Mouse (Mus musculus) heart, adult 2 months (tissue): Measurements from ENCODE around the gene Nrxn3. TPM values are rescaled to one million over a fixed set of nuclear protein-coding genes. Genes with fewer than 3 reads are reported as not detected.

ENCODE experiments used
- DNase-seq, 2 experiments: peaks; one replicate each; pipeline ENCODE4 v3.0.0; 2021
- H3K27ac ChIP-seq: fragments of 200-600 bp; 2 replicates; pipeline ENCODE4 v1.8.1; 2022
- H3K27me3 ChIP-seq: fragments of 200-500 bp; 2 replicates; pipeline ENCODE4 v1.6.1; 2012; ENCODE audit warnings: mild to moderate bottlenecking, low read length, inconsistent platforms, mixed read lengths; ENCODE audit not compliant: control insufficient read depth, insufficient read depth
- H3K36me3 ChIP-seq: fragments of 200-500 bp; 2 replicates; pipeline ENCODE4 v1.6.1; 2012; ENCODE audit warnings: low read length, inconsistent platforms; ENCODE audit not compliant: control insufficient read depth, insufficient read depth
- H3K4me1 ChIP-seq: fragments of 200-500 bp; 2 replicates; pipeline ENCODE4 v1.6.1; 2011; ENCODE audit warnings: low read length; ENCODE audit not compliant: control insufficient read depth, insufficient read depth
- H3K4me3 ChIP-seq: fragments of 200-600 bp; 2 replicates; pipeline ENCODE4 v1.8.1; 2022
- H3K79me2 ChIP-seq: fragments of 200-500 bp; replicated peaks from 2 replicates; pipeline ENCODE4 v1.6.1; 2012; ENCODE audit warnings: mild to moderate bottlenecking, inconsistent platforms, low read length, moderate library complexity, mixed read lengths; ENCODE audit not compliant: control insufficient read depth, insufficient read depth
- H3K9ac ChIP-seq: fragments of 200-500 bp; 2 replicates; pipeline ENCODE4 v1.6.1; 2012; ENCODE audit warnings: low read depth, mild to moderate bottlenecking, control low read depth, inconsistent platforms, low read length, mixed read lengths
- CTCF ChIP-seq: fragments of 200-600 bp; IDR thresholded peaks from 2 replicates; pipeline ENCODE4 v1.8.1; 2022; ENCODE audit warnings: antibody characterized with exemption, mild to moderate bottlenecking, moderate library complexity
- EP300 ChIP-seq: fragments of 200-500 bp; IDR thresholded peaks from 2 replicates; pipeline ENCODE4 v1.6.1; 2011; ENCODE audit warnings: low read depth, low read length, control low read depth; ENCODE audit not compliant: insufficient read depth
- POLR2A ChIP-seq: fragments of 200-500 bp; IDR thresholded peaks from 2 replicates; pipeline ENCODE4 v1.6.1; 2011; ENCODE audit warnings: mild to moderate bottlenecking, low read depth, low read length, control low read depth; ENCODE audit not compliant: insufficient read depth
- WGBS: fragments of 180-500 bp; shearing (Covaris S2); methylation state at CpG from one replicate; pipeline ENCODE4 v1.1.7; 2018; 5-methylcytosine and 5-hydroxymethylcytosine counted together
- intact Hi-C: fragments of 180-260 bp; cut with DNase I; formaldehyde crosslinking; loops from one replicate; pipeline ENCODE4 v1.15.1; 2025
- polyA plus RNA-seq: library from polyadenylated mRNA; depleted of rRNA; stranded (reverse); fragments of >200 nt; gene quantifications from 2 replicates; pipeline ENCODE4 v1.2.3, GENCODE M21; 2012
- total RNA-seq, 2 experiments: library from RNA; stranded (reverse); gene quantifications; 2 replicates each; pipeline ENCODE4 v1.2.3; 2021

The Nrxn3 gene
- total and polyA plus RNA-seq, 3 experiments, result 0.18 to 0.31 TPM; not detected in 1

GRCm38 (mm10) chr12:89049279-89049678 lies 326.6 kb downstream of the Nrxn3 start:
- WGBS, result 14% methylated on average over 3 of the region's 3 CpGs
- Histone ChIP-seq H3K4me3 (no peak overlapping the region), H3K27ac (no peak overlapping the region), H3K27me3 (no peaks in the 10 kb centered on the region), H3K79me2 (no peaks in the 10 kb centered on the region), H3K4me1 (no peaks in the 10 kb centered on the region), H3K36me3 (no peaks in the 10 kb centered on the region), H3K9ac (no peak overlapping the region)
- TF ChIP-seq CTCF, result no peak
- TF ChIP-seq EP300, result no peak
- no peak for DNase-seq
- intact Hi-C loops, result no loop called here

- no peak overlapping the region for H3K4me3 ChIP-seq
- H3K36me3 ChIP-seq, result no peaks in the 10 kb centered on the region
- no peaks in the 10 kb centered on the region for H3K4me1 ChIP-seq
- TF ChIP-seq POLR2A, result no peak
- TF ChIP-seq CTCF, result no peak
- TF ChIP-seq EP300, result no peak
- H3K79me2 ChIP-seq, result no peaks in the 10 kb centered on the region
- no peak overlapping the region for H3K9ac ChIP-seq
- H3K27ac ChIP-seq, result no peak overlapping the region
- no peak for DNase-seq
- H3K27me3 ChIP-seq, result no peaks in the 10 kb centered on the region
- intact Hi-C loops, result no loop called here
These were observed 327.0 kb downstream of the Nrxn3 start for GRCm38 (mm10) chr12:89049686-89050085.

- no peak overlapping the region for H3K27ac ChIP-seq
- H3K4me3 ChIP-seq, result no peak overlapping the region
- DNase-seq, result no peak
- no peaks in the 10 kb centered on the region for H3K36me3 ChIP-seq
- no peak overlapping the region for H3K9ac ChIP-seq
- intact Hi-C loops, result no loop called here
- H3K79me2 ChIP-seq, result no peaks in the 10 kb centered on the region
- H3K4me1 ChIP-seq, result no peaks in the 10 kb centered on the region
- no peaks in the 10 kb centered on the region for H3K27me3 ChIP-seq
- TF ChIP-seq EP300, result no peak
- TF ChIP-seq CTCF, result no peak
- no peak for TF ChIP-seq POLR2A
These were observed 349.8 kb downstream of the Nrxn3 start for GRCm38 (mm10) chr12:89072436-89072835.

- no peak for DNase-seq
These were observed 350.6 kb downstream of the Nrxn3 start for GRCm38 (mm10) chr12:89073167-89073743.

GRCm38 (mm10) chr12:89074551-89075295 lies 352.0 kb downstream of the Nrxn3 start:
- no peaks in the 10 kb centered on the region for H3K79me2 ChIP-seq
- TF ChIP-seq POLR2A, result no peak
- TF ChIP-seq CTCF, result no peak
- no peak for TF ChIP-seq EP300
- H3K27ac ChIP-seq, result no peak overlapping the region
- H3K27me3 ChIP-seq, result no peaks in the 10 kb centered on the region
- intact Hi-C loops, result no loop called here
- no peaks in the 10 kb centered on the region for H3K4me1 ChIP-seq
- WGBS, result 28% methylated on average over 10 of the region's 10 CpGs
- no peak overlapping the region for H3K9ac ChIP-seq
- H3K36me3 ChIP-seq, result no peaks in the 10 kb centered on the region
- H3K4me3 ChIP-seq, result no peak overlapping the region
- DNase-seq, result no peak

More at GRCm38 (mm10) chr12:89073167-89073743, 350.6 kb downstream of the Nrxn3 start:
- 68% methylated on average over 5 of the region's 5 CpGs for WGBS
- Histone ChIP-seq H3K79me2 (no peaks in the 10 kb centered on the region), H3K36me3 (no peaks in the 10 kb centered on the region), H3K4me3 (no peak overlapping the region), H3K9ac (no peak overlapping the region), H3K27me3 (no peaks in the 10 kb centered on the region), H3K27ac (no peak overlapping the region), H3K4me1 (no peaks in the 10 kb centered on the region)
- intact Hi-C loops, result no loop called here
- no peak for TF ChIP-seq CTCF
- no peak for TF ChIP-seq EP300
- TF ChIP-seq POLR2A, result no peak

- Histone ChIP-seq H3K27ac (no peak overlapping the region), H3K79me2 (no peaks in the 10 kb centered on the region), H3K36me3 (no peaks in the 10 kb centered on the region), H3K9ac (no peak overlapping the region), H3K4me3 (no peak overlapping the region), H3K4me1 (no peaks in the 10 kb centered on the region), H3K27me3 (no peaks in the 10 kb centered on the region)
- 76% methylated on average over 8 of the region's 8 CpGs for WGBS
- intact Hi-C loops, result no loop called here
- TF ChIP-seq EP300 (no peak), CTCF (no peak)
- no peak for DNase-seq
These were observed 371.3 kb downstream of the Nrxn3 start for GRCm38 (mm10) chr12:89093806-89094479.
